Mouse (Mus musculus) ES-E14 (cell line): ENCODE measurements around the gene Dock4.

Source experiments
- CHD2 ChIP-seq: IDR thresholded peaks from 2 replicates; pipeline ENCODE4 v1.6.1; 2014; ENCODE audit warnings: mild to moderate bottlenecking, low read depth, low read length, inconsistent platforms
- MAFK ChIP-seq: IDR thresholded peaks from 2 replicates; pipeline ENCODE4 v1.6.1; 2014; ENCODE audit warnings: mild to moderate bottlenecking, low read depth, low read length, inconsistent platforms; ENCODE audit not compliant: insufficient read depth

DNA sequence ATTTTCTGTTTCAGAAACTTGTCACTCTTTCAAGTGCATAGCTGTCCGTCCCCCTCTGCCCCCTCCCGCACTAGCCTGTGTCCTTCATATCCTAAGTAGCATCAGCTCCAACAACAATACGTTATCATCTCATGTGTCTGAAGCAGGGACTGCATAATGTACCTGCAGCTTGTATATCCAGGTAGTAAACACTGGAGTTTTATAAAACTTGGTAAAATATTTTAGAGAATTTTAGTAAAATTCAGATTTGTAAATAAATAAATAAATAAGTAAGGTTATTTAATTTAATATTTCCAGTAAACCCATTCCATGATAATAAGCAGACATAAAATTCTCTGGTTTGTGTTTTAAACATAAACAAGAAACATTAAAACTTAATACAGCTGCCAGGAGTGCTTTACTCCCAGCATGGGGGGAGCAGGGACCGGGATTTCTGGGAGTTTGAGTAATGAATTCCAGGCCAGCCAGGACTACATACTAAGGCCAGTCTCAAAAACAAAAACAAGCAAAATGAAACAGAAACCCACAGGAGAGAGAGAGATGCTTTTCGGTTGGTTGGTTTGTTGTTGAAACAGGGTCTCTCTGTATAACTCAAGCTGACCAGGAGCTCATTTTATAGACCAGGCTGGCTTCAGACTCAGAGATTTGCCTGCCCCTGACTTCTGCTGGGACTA is 352.7 kb downstream of the Dock4 start:
- TF ChIP-seq CHD2, result no peak
- no peak for TF ChIP-seq MAFK
